10 mouse cellular contexts compared by ENCODE assay signal in the genomic region with DNA sequence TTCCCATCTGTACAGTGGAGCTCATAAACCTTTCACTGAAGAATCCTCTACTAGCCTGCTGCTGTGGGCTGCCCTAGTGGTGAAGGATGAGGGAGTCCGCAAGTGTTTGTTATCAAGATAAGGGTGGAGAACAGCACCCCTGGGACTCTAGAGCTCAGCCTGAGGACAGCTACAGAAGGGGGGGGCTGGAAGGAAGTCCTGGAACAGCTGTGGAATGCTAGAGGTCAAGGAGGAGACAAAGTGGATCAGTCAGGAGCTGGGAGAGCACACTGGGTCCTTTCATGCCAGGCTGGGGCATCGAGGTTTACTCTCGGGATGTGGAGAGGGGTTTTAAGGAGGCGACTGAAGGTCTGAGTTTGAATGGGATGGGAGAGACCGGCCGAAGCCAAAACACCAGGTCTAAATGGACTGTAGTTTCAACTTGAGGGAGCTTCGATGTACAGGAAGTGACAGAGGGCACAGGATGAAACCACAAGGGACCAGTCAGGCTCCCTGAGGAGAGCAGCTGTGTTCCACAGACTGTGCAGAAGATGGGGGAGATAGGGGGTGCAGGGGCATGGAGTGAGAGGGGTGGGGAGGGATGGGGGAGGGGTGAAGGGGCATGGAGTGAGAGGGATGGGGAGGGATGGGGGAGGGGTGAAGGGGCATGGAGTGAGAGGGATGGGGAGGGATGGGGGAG. TPM values are rescaled to one million over a fixed set of nuclear protein-coding genes. Genes with fewer than 3 reads are reported as not detected.
DNase-seq lines count a peak whose midpoint lies in the region; ATAC-seq lines count a peak whose summit lies in the region.
"Had no signal": no experiment of that assay in that cellular context is flagged by ENCODE, and none has a peak within 500 bp of the region (broad histone marks: within the 10 kb centered on the region; RNA-seq: fewer than 3 reads in every experiment).

No protein-coding gene starts in this region.

- H3K9me3 ChIP-seq in heart, embryonic 12.5 days (replicated peaks), result no peaks in the 10 kb centered on the region
- no peaks in the 10 kb centered on the region for H3K9me3 ChIP-seq in kidney, embryonic 14.5 days (ENCODE audit: control insufficient read depth, low read length)
- H3K9me3 ChIP-seq: hindbrain, embryonic 10.5 days had no signal

- peak overlapping the region; percentile 66 for H3K4me2 ChIP-seq in heart, embryonic 12.5 days
- H3K4me2 ChIP-seq in kidney, embryonic 14.5 days (replicated peaks; ENCODE audit: low read depth, low read length), result no peak overlapping the region; the same call in 1 of the 2 replicates

- no peak for ATAC-seq in heart, embryonic 12.5 days (ENCODE audit: insufficient number of reproducible peaks, low FRiP score)
- ATAC-seq in kidney, embryonic 14.5 days (ENCODE audit: low FRiP score, low TSS enrichment), result no peak

- peak; percentile 30 for DNase-seq in lung, postnatal 36 days
- no peak for DNase-seq in lung, postnatal 25 days (ENCODE audit: low spot score)
- DNase-seq in splenic B cell, adult 2 months (ENCODE audit: low read depth, low spot score), result peak; percentile 26
- DNase-seq in left cerebral cortex, adult 11 months (ENCODE audit: low spot score), result no peak
- DNase-seq in layer of hippocampus, adult 11-12 months (ENCODE audit: low spot score), result no peak
- no peak for DNase-seq in thymus, postnatal 14 days
- DNase-seq: thymus, adult 18-20 months had no signal

- WGBS in heart, embryonic 12.5 days, result 38% methylated on average over 7 of the region's 7 CpGs
- 54% methylated on average over 7 of the region's 7 CpGs for WGBS in kidney, embryonic 14.5 days

- H3K4me3 ChIP-seq in heart, embryonic 12.5 days, result peak overlapping the region; percentile 48
- no peak overlapping the region; the same call in 1 of the 2 replicates for H3K4me3 ChIP-seq in kidney, embryonic 14.5 days (ENCODE audit: low read length)
- H3K4me3 ChIP-seq: hindbrain, embryonic 10.5 days had no signal

- peaks cover 41% of the 10 kb centered on the region for H3K36me3 ChIP-seq in heart, embryonic 12.5 days
- H3K36me3 ChIP-seq in kidney, embryonic 14.5 days (ENCODE audit: control insufficient read depth, insufficient read depth, low read length), result no peaks in the 10 kb centered on the region
- H3K36me3 ChIP-seq in splenic B cell, adult 2 months (ENCODE audit: control insufficient read depth, insufficient read depth, low read length, poor library complexity, severe bottlenecking), result no peaks in the 10 kb centered on the region
- H3K36me3 ChIP-seq: hindbrain, embryonic 10.5 days had no signal

- no peaks in the 10 kb centered on the region for H3K27me3 ChIP-seq in heart, embryonic 12.5 days (replicated peaks)
- no peaks in the 10 kb centered on the region for H3K27me3 ChIP-seq in kidney, embryonic 14.5 days (ENCODE audit: control insufficient read depth, insufficient read depth, low read length)
- no peaks in the 10 kb centered on the region for H3K27me3 ChIP-seq in splenic B cell, adult 2 months (ENCODE audit: control insufficient read depth, insufficient read depth, low read length, poor library complexity, severe bottlenecking)

- H3K27ac ChIP-seq in heart, embryonic 12.5 days (ENCODE audit: poor library complexity, severe bottlenecking), result peak overlapping the region; percentile 55
- no peak overlapping the region for H3K27ac ChIP-seq in kidney, embryonic 14.5 days (ENCODE audit: low read depth, low read length)
- H3K27ac ChIP-seq: hindbrain, embryonic 10.5 days had no signal

- peaks cover 69% of the 10 kb centered on the region for H3K4me1 ChIP-seq in heart, embryonic 12.5 days (replicated peaks)
- peaks cover 22% of the 10 kb centered on the region for H3K4me1 ChIP-seq in kidney, embryonic 14.5 days (ENCODE audit: control insufficient read depth, insufficient read depth, low read length)

- peak overlapping the region; percentile 62 for H3K9ac ChIP-seq in heart, embryonic 12.5 days
- H3K9ac ChIP-seq in kidney, embryonic 14.5 days (ENCODE audit: low read depth, low read length), result peak overlapping the region; percentile 37; the same call in 1 of the 2 replicates

RNA-seq across cellular contexts. Expression of gene Myl9, which starts 2.2 kb away (rescaled TPM):
- polyA plus RNA-seq in heart, embryonic 12.5 days (2016; fragmentation: Nextera tagmentation; extraction: Ambion mirVana), result 1,723 and 1,724 TPM in 2 replicates
- polyA plus RNA-seq in kidney, embryonic 14.5 days (2014; fragmentation: Nextera tagmentation; extraction: Ambion mirVana), result 218 and 250 TPM in 2 replicates

Comparison
In these comparisons a context has a peak if more than half of its experiments do, and no peak if none do; other contexts are left out.
1. DNase-seq: peak in lung, postnatal 36 days (single experiment) and splenic B cell, adult 2 months (single experiment); none in lung, postnatal 25 days (single experiment), left cerebral cortex, adult 11 months (single experiment), layer of hippocampus, adult 11-12 months (single experiment) and thymus, postnatal 14 days (single experiment).